Mouse (Mus musculus): ENCODE measurements around the gene Rcor3.

Rcor3 gene

DNA sequence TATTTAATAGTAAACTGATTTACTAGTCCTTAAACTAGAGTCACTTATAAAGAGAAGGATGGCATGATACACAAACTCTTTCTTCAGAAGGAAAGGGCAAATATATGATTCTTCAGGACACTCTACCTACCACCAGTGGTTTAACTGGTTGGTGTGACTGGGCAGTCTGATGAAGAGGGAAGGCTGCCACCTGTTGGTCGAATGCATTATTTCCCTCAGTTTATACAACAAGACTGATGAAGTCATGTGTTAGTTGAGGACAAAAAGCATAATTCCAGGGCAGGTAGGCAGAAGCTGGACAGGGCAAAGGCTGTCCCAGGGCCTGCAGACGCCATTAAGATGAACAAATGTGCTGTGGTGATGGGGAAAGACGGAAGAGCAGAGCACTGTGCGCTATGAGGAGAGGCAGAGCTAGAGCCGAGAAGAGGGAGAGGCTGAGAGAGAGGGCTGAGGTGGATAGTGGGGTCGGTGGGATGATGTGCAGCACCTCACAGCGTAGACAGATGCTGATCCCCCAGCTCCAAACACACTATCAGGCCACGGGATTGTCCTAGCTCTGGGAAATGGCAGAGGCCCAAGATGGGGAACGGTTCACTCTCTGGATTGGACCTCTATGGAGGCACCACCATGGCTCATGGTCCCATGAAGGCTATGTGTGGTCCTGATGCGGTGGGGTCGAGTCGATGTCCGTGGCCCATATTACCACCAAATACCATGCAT lies 43.3 kb downstream of the Rcor3 start:
- peak; percentile 53 for DNase-seq (ENCODE audit: low spot score)

DNA sequence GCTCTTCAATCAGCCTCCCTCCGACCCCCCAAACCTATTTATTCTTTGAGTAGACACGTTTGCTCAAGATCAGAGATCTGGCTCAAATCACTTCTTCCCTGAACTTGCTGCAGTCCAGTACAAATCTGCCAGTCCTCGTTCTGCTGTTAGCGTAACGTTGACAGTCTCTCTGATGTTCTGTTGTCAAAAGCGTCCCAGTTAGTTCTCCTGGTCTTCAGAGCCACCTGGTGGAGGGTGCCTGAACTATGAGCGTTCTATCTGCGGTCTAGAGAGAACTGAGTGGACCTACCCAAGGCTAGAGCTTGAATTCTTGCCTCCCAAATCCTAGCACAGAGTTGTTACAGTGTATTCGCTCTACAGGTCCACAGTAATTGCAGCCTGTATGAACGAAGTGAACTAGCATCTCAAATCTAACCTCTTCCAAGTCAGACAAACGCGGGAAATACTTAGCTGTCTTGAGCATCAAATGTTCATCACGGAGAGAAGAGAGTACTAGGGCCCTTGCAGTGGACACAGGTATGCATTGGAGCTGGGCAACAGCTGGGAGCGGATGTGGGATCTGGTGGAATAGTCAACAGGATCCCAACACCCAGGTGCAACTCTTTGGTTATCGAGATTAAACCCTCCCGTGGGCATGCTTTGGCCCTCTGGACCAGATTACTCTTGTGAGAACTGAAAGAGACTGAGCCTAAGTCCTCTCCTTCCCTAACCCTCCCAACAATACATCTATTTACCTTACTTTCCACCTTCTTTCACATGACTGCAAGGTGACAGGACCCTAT lies 44.8 kb downstream of the Rcor3 start:
- peak; percentile 82 for DNase-seq (ENCODE audit: low spot score)

DNA sequence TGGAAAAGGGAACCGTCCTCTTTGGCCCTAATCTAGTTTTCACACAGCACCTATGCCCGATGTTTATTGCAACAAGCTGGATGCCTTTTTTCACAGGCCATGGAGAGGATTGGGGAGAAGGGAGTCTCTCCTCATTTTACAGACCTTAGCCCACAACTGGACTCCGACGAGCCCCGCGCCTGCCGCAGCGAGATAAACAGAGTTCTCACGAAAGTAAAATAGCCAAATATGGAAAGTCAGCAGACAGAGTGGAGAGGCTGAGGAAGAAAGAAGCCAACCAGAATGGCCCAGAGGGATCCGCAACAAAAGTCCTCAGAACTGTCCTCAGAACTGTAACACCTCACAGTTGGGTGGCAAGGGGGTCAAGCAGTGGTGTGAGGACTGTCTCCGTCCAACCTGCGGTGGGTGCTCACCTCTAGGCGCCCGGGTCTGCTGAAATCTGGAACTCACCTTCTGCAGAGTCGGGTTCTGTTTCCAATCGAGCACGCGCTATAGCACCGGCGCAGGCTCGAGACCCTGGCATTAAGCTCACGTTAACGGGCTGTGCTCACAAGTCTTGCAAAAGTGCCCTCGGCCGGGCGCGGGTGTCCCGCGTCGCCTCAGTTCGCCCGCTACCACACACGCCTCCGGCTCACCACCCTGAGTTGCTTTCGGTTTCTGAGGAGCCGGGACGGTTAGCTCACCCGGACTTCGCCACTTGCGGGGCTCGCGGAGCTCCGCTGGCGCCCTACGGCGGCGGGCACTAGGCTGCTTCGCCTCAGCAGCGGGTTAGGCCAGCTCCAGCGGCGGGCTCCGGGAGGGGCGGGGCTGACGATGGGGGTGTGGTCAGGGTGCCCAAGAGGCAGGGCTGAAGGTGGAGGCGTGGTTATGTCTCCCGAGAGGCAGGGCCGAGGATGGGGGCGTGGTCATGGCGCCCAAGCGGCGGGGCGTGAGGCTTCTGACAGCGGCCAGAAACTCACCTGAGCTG lies 45.8 kb downstream of the Rcor3 start, which contains the start of gene Traf5:
Gene Traf5, minus strand, starts transcription at position 754 of the 967 bp plus-strand sequence.
- peak; percentile 86 for DNase-seq (ENCODE audit: low spot score)

DNA sequence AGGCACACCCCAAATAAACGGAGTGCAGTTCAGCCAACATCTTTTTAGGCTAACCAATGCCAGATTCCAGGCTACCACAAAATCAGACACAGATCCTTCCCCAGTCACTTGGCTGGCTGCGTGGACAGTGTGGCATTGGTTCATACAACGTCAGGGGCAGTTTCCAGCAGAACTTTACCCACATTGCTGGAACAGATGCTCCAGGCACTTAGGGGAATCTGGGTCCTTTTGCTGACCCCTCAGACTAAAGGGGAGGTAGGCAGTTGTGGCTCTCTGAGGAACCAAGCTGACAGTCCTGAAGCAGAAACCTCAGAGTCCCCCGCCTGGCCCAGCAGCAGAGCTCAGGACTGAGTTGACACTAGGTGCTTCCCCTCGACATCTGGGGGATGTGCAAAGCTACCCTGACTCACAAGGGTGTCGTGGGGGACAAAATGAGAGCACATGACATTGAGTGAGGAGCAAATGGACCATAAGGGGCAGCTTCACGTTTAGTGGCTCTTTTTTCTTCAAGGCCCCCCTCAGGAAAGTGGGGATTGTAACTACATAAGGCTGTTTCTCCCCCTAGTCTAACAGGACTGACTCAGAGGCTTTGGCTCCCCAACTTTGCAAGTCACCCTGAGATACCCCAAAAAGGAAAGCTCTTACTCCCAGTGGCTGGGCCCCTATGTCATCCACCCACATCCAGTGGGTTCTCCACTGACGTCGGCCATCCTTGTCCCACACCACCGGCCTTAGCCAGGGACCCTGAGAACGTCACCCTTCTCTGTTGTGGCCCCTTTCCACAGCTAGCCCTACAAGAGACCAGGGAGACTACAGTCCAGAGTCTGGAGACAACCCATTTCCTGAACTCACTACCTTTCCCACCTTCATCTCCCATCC lies 46.9 kb downstream of the Rcor3 start:
- DNase-seq (ENCODE audit: low spot score) = no peak

DNA sequence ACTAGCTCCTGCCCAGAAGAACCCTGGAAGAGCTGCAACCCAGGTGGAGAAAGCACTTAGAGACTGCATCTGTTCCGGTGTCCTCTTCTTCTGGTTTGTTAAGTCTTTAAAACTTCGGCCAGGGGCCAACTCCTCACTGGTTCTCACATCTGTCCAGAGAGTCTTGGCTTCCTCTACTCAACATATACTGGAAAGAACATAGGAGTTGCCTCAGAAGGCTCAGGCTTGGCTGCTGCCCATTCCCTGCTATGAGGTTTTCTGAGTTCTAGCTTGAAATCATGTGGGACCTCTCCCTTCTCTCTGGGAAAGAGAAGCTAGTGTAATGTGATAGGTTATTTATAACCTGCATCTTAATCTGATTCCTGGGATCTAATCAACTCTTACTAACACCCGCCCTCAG lies 47.6 kb downstream of the Rcor3 start:
- no peak for DNase-seq (ENCODE audit: low spot score)

DNA sequence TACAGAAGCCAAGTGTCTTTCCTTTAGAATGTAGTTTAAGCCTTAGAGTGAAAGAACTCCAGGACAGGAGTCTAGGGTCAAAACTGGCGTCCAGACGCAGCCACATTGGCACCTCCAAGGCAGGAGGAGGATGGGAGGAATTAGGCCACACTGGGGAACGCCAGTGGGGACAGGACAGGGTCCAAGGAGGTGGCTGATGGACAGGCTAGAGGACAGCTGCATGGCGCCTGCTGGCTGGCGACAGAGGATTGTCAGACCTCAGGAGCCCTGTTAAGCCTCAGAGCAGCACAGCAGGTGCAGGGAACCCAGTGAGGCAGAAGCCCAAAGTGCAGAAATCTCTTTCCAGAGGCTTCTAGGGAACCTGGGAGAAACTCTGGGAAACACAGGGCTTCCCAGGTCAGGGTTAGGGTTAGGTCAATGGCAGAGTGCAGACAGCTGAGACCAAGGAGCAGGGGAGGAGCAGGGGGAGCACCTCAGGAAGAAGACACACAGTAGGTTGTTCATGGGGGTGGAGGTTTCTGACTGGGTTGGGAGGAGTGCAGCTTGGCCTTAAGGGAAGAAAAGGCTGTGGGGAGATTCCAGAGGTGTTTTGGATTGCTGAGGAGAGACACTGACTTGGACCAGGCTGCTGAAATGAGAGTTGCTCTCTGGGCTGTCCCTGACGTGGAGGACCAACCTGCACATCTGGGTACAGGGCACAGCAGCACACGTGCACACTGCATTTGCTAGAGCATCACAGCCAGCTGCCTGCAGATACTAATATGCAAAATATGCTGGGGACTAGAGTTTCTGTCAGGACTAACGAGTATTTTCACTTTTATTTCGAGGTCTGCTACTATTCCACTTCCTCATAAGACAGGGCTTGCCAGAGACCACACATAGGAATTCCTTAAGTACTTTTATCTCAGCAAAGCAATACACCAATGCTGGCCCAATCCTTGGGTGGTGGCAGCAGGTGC lies 48.4 kb downstream of the Rcor3 start:
- DNase-seq (ENCODE audit: low spot score) = no peak

DNA sequence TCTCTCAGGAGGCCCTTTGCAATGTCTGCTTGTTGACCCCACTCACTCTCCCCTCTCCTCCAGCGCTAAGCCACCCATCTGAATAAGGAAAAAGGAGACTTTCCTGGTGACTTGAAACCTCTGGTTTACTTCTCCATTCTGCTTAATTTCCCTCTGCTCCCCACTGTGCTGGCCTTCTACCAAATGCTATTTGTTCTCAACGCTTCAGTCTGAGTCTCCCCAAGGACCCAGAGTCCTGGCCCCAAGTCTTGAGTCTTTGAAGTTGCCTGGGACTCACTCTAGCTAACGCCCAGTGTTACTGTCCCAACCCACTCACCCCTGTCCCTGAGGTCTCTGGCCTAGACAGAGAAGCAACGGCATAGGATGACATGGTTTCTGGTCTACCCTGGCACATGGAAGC lies 49.9 kb downstream of the Rcor3 start:
- DNase-seq (ENCODE audit: low spot score) = no peak

DNA sequence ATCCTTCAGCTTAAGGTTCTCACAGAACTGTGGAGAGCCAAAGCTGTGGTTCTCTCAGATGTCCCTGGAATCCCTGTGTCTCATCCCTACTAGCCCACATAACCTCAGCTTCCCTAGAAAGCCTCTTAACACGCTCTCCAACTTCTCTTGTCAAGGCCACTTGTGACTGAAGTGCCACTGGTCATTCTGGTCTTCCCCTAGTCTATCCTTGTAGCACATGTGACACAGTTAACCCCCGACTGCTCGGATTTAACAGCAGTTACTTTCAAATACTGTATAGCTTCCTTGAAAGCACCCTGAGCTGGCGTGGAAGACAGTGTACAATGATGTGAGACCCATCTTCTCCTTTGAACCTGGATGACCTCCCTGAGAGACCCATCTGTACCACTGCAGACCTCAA lies 50.8 kb downstream of the Rcor3 start:
- no peak for DNase-seq (ENCODE audit: low spot score)

DNA sequence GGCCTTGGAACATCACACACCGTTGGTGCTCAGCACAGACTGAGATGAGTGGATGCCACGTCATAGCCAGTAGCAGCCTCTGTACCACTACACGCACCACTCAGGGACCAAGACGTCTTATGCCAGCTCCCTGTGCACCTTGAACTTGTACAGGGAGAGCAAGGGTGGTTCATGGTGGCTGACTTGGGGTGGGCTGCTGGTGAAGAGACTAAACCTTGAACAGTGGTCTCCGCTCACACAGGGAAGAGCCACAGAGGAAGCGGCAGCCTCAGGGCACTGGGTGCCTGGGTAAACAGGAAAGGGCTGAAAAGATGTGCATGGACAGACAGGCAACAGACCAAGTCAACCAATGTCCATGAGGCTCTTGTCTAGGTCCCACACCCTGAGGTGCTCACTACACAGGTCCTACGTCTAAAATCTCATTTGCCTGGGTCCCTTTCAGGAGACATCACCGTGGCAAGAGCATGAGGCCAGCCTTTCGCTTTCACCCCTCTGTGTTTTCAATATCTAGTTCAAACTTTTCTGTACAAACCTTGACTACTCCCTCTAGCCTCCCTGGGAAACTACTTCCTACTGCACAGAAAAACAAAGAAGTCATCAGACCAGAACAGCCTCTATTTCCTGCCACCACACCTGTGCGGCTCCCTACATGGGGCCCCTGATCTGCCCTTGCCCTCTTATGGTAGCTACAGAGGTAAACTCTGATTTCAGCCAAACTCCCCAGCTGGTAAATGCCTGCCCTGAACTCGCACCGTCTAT lies 51.4 kb downstream of the Rcor3 start:
- no peak for DNase-seq (ENCODE audit: low spot score)

DNA sequence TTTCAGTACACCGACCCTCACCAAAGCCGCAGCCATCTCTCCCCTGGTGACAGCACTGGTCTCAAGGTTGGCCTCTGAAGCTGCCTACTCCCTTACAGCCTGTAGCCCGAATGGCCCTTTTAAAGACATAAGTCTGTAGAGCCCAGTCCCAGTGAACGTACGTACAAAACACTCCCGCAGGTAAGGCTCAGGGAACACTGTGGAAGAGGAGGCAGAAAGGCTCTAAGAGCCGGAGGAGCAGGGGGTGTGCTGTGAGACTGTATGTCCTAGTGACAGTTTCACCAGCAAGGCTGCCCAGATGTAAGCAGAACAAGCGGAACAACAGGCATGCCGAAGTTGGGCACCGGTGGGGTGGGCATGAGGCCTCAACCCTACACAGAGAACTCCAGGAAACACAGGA lies 52.6 kb downstream of the Rcor3 start:
- no peak for DNase-seq (ENCODE audit: low spot score)

DNA sequence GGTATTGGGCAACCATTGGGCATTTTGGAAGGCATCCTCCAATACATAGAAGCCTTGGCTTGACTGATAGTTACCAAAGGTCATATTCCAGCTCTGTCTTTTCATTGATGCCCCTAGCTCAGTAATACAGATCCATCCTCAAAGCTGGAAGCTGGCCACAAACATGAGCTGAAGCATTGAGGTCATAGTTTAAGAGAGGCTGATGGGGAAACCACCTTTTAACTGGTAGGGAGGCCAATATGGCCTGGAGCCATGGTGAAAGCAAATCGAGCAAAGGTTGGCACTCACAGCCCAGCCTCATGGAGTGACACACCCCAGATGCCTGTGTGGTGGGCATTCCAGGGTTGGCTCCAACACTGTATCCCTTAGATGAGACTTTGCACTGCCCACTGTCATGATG lies 55.2 kb downstream of the Rcor3 start:
- no peak for DNase-seq (ENCODE audit: low spot score)

DNA sequence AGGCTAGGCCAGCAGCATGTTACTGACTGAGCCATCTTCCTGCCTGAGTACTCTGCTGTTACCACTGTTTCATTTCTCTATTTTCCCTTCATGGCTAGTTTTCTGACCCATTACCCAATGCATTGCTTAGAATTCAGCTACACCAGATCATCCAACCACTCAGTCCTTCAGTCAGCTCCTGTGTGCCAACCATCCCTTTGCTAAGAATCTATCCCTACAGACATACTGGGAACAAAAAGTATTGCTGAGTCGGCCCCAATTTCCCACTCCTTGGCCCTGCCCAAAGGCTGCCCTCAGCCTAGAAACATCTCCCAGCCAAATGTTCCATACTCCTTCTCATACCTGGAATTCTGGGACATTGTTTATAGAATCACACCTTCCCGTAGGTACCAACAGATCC lies 56.7 kb downstream of the Rcor3 start:
- DNase-seq (ENCODE audit: low spot score) = no peak

DNA sequence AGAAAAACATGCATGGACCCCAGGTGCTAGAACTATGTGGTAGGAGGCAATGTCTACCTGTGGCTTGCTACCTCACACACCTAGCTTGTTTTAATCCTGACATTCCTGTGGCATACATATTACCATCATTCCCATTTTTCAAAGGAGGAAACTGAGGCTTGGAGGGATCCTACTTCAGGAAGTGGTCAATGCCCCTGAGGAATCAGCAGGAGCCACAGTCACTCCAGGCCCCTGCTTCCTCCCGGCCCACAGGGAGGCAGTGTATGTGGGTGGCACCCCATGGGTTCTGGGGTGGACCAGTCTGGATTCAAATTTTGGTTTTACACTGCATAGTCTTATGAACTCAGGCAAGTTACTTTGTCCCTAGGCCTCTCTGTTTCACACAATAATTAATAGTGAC lies 58.7 kb downstream of the Rcor3 start:
- DNase-seq (ENCODE audit: low spot score) = no peak

DNA sequence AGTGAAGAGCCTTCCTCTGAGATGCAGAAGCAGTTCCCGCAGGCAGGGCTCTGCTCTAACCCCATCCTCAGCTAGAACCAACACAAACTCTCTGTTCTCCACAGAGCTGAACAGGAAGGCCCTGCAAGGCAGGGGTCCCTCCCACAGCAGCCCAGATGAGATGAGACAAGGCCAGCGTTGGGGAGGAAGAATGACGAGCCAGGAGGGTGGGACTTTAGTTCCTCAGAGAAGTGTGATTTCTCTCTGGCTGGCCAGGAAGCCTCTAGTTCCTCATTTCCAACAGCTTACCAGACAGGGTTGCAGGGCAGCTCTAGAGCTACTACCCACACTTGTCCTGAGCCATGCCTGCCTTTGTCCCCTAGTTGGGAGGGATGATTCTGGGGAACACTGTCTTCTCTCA lies 59.5 kb downstream of the Rcor3 start:
- no peak for DNase-seq (ENCODE audit: low spot score)

DNA sequence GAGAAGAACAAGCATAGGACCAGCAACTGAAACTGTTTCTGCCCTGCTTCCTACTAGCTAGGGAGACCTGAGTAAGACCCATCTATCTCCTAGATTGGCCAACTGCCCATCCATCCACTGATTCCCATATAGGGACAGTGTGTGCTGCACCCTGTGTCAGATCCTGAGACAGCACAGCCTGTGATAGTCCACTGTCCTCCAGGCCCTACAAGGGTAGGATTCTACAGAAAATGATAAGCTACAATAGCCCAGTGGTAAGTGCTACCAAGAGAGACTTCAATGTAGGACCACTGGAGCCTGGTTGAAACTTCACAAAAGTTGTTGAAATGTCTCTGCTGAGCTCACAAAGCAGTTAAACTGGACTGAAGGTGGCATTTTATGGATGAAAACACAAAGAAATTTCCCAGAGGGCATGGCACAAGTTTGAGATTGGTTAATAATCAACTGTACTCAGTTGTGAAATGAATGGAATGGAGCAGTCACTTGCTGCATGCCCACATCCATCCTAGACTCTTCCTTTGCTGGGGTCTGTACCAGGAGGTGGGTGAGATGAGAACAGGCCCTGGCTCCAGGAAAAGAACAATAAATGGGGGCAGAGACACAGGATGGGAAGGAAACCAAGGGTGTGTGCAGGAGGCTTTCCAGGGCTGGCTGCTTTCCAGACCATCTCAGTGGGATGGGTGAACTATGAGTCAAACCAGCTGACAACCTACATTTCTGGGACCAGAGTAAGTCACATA lies 60.9 kb downstream of the Rcor3 start:
- DNase-seq (ENCODE audit: low spot score) = no peak

DNA sequence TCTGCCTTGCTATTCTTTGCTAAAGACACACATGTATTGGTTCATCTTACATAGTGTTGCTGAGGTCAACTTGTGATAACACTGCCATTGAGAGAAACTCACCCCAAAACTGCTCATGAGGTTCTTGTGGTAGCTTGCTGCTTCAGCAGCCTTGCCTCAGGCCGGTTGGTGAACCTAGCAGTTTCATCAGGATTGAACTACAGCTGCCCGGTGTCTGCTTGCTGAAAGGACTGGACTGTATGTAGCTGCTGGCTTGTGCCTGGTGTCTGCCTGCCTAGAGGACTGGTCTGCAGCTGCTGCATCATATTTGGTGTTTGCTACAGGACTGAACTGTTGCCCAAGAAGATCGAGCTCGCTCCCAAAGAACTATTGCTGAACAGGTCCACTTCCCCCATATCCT lies 61.8 kb downstream of the Rcor3 start:
- DNase-seq (ENCODE audit: low spot score) = no peak

DNA sequence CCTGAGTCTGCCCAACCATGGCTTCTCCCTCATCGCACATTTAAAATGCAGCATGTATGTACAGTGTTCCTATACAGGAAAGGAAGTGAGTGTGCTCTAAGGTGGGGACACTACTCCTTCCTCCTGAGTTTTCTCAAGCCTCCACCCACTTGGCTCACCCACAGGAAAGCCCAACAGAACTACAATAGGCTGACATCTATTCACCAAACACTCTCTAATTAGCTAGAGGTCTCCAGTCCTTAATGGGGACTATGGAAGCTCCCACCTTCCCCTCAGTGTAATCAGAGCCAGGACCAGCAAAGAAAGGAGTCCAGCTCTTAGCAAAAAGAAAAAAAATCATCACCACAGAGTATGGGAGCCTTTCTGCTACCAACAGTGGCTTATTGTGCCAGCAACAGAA lies 63.0 kb downstream of the Rcor3 start:
- no peak for DNase-seq (ENCODE audit: low spot score)

DNA sequence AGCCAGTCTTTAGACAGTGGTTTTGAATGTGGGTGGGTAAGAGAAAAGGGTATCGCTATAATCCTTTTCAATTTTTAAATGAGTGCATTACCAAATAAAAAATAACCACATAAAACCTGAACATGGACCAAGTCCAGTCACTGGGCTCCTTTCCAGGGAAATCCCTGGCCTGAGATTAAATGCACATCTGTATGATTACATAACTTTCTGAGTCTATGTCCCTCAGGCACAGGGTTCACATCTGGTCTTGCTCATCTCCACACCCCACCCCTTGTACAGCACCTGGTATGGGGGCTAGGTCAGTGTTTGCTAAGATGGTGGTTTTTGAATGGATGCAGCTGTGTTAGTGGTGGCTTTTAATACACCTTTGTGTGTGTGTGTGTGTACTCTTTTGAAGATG lies 65.4 kb downstream of the Rcor3 start:
- DNase-seq (ENCODE audit: low spot score) = no peak

DNA sequence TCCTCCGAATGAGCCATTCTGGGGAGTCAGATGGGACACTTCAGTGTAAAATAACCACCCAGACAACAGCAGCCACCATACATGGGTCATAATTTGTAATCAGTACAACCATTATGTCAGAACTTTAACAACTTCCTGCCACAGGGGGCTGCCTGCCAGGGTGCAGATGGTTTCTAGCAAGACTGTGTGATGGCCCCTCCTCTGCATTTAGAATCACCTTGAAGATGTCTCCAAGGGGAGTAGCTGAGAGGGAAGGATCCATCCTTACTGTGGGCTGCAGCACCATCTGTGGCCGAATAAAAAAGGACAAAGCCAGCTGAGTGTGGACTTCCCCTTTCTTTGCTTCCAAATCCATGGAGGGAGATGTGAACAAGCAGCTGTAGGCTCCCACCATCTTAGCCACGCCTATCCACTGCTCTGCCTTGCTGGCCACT lies 67.2 kb downstream of the Rcor3 start:
- no peak for DNase-seq (ENCODE audit: low spot score)
